Mouse (Mus musculus): Measurements from ENCODE around the gene Tmem176a.

Gene Tmem176a

DNA sequence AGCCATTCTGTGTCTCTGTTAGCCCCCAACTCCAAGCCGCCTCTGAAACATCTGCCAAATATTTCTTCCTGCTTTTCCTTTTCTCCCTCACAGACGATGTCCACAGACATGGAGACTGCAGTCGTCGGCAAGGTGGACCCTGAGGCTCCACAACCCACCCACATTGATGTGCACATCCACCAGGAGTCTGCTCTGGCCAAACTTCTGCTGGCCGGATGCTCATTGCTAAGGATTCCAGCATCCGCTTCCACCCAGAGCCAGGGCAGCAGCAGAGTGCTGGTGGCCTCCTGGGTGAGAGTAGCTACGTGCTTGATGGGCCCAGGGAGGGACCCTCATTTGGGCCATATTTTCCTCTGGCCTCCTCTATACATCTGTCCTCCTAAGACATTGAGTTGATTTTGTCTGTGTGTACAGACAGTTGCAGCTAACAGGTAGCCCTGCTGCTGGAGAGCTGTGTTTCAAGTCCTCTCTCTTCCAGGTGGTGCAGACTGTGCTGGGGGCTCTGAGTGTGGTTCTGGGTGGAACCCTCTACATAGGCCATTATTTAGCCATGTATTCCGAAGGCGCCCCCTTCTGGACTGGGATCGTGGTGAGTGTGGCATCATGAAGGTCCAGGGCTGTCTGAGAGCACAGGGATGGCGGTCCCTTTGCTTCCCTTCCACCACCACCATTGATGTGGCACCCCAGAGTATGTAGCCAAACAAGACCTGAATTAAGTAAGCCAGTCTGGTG lies 1.6 kb downstream of the Tmem176a start:
- in situ Hi-C loops (cut with MboI, MseI) = no loop called here

GRCm38 (mm10) chr6:48845086-48845485 lies 4.4 kb downstream of the Tmem176a start:
- in situ Hi-C loops (cut with MboI, MseI) = no loop called here

DNA sequence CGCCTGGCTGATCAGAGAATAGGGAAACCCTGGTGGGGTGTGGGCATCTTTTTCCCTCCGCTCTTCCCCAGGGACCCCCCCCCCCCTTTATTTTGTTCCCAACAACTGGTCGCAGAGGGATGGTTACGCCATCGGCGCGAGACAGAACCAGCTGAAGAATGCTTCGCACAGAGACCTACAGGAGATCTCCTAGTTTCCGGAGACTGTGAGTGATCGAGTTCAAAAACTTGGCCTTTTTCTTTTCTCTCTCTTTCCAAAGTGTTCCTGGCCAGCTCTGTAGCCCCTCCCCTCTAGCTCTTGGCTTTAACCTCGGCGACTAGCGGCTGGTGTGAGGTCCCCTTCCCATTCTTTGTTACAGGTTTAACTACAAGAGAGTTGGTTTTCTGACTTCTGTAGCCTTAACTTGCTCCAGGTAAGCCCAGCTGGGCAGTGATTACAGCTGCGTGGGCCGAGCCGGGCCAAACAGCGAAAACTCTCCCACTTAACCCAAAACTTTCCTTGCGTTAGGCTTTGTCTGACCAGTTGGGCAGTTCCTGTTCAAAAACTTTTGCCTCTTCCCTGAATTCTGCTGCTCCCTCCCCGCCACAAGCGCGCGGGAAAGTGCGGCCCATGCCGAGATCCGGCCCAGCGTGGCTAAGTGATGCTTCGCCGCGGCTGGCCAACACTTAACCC lies 11.2 kb downstream of the Tmem176a start:
- in situ Hi-C loops (cut with MboI, MseI) = loop anchor here in 1 of 2 experiments (25.0 kb wide), 1 partner anchor 1190 kb away; no protein-coding TSS in a partner anchor

DNA sequence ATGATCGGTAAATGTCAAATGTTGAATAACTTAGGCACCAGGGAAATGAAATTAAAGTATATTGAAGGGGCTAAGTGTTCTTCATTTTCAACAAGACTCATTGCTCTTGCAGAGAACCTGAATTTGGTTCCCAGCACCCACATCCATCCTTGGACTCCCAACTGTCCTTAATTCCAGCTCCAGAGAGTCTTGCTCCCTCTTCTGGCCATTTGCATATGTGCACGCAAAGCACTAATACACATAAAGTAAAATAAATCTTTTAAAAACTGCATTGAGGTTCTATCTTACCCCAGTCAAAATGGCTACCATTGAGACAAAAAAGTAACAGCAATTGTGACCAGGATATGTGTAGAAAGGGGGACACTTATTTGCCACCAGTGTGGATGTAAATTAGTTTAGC lies 13.4 kb downstream of the Tmem176a start:
- in situ Hi-C loops (cut with MboI, MseI) = loop anchor here in 1 of 2 experiments (25.0 kb wide), 1 partner anchor 1192 kb away; no protein-coding TSS in a partner anchor

- in situ Hi-C loops (cut with MboI, MseI) = loop anchor here in 1 of 2 experiments (25.0 kb wide), 1 partner anchor 1195 kb away; no protein-coding TSS in a partner anchor
These were observed 17.0 kb downstream of the Tmem176a start for GRCm38 (mm10) chr6:48857613-48858302.

DNA sequence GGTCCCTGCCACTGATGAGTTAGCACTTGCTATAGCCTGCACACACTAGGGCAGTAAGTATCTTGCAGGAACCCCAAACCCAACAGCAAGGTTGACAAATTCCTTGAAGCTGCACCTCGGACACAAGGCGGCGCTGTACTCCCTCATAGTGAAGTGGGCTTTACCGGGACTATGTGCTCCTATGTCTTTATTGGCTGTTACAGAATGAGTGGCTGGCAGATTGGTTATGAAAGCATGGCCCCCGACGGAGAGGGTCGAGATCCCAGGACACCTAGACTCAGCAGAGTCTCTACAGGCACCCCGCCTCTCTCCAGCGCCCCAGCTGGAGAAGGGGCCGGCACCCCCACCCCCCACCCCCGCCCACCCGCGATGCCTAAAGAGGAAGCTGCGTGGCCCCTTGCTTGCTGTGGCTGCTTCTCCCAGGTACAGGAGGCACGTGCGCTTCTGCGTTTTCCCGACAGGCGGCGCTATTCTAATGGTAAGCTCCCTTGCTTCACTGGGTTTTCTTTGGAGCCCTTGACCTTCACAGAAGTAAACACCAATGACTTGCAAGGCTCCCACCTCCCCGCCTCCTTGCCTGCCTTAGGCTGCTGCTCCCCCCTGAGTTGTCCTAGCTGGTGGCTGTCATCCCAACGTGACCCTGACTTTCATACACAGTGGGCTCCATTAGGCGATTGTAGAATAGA lies 19.6 kb downstream of the Tmem176a start:
- in situ Hi-C loops (cut with MboI, MseI) = loop anchor here (5.0 to 25.0 kb wide), 3 partner anchors 47 to 1198 kb away; no protein-coding TSS in a partner anchor

DNA sequence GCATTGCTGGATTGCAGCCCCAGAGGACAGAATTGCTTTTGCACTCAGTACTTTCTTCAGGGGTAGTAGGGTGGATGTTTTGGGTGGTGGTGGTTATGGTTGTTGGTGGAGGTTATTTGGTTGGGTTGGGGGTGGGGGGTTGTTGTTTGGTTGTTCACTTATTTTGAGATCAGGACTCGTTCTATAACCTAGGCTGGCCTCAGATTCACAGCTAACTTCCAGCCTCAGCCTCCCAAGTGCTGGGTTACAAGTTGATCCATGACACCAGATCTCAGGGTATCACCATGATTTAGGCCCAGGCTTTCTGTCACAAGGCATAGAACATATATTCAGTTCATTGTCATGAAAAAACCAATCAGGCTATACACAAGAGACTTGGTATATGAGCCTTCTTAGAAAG lies 20.1 kb downstream of the Tmem176a start:
- in situ Hi-C loops (cut with MboI, MseI) = loop anchor here (5.0 to 25.0 kb wide), 3 partner anchors 46 to 1199 kb away; no protein-coding TSS in a partner anchor

GRCm38 (mm10) chr6:48861616-48862280 lies 21.0 kb downstream of the Tmem176a start:
- in situ Hi-C loops (cut with MboI, MseI) = loop anchor here (5.0 to 25.0 kb wide), 3 partner anchors 46 to 1199 kb away; no protein-coding TSS in a partner anchor

- in situ Hi-C loops (cut with MboI, MseI) = loop anchor here (5.0 to 25.0 kb wide), 3 partner anchors 44 to 1201 kb away; no protein-coding TSS in a partner anchor
These were observed 22.1 kb downstream of the Tmem176a start for GRCm38 (mm10) chr6:48862816-48863215.

DNA sequence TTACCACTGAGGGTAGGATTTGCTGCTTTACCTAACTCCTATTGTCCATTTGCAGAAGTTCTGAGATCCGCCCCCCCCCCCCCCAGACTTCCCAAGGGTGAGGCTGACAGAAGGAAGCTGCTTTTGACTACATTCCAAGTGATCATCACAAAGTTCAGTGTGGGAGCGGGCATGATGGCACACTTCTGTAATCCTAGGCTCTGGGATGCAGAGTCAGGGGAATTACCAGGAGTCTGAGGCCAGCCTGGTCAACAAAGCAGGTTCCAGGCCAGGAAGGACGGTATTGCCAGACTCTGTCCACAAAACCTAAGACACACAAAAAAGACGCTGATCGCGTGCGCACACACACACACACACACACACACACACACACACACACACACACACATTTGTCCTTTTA lies 22.8 kb downstream of the Tmem176a start:
- in situ Hi-C loops (cut with MboI, MseI) = loop anchor here (5.0 to 25.0 kb wide), 3 partner anchors 44 to 1201 kb away; no protein-coding TSS in a partner anchor

GRCm38 (mm10) chr6:48864181-48864580 lies 23.5 kb downstream of the Tmem176a start:
- in situ Hi-C loops (cut with MboI, MseI) = loop anchor here (5.0 to 25.0 kb wide), 3 partner anchors 43 to 1202 kb away; no protein-coding TSS in a partner anchor

DNA sequence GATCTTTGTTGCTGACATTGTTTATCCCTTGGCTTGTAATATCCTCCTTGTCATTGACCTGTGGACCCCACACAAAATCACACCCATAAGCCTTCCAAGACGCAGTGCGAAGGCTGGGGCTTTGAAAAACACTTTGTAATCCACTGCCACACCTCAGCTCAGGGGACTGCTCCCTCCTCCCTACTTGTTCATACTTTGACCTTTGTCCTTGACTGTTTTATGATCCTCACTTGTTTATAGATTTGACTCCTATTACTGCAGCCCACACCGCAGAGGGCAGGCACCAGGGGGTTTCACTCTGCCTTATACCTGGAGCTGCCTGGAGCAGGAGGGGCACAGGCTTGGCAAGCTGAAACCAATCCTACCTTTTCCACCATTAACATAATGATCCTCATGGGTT lies 24.0 kb downstream of the Tmem176a start:
- in situ Hi-C loops (cut with MboI, MseI) = loop anchor here (5.0 to 25.0 kb wide), 3 partner anchors 43 to 1202 kb away; no protein-coding TSS in a partner anchor

DNA sequence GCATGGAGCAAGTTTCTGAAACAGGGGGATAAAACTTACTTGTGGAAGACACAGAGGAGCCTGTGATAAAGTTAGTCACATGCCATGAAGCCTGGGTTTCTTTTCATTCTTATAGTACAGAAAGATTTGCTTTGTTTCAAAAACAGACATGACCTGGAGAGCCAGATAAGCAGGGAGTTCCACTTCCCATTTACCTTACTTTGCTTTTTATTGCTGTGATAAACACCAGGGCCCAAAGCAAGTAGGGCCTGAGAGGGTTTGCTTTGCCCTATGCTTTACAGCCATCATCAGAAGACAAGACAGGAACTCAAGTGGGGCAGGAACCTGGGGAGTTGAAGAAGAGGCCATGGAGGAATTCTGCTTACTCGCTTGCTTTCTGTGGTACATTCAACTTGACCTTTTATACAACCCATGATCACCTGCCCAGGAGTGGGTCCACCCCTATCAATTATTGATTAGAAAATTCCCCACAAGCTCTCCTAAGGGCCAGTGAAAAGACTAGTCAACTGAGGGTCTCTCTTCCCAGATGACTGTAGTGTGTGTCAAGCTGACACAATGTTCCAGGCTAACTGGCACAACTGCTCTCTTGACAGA lies 24.5 kb downstream of the Tmem176a start:
- in situ Hi-C loops (cut with MboI, MseI) = loop anchor here in 1 of 2 experiments (25.0 kb wide), 1 partner anchor 1203 kb away; no protein-coding TSS in a partner anchor

GRCm38 (mm10) chr6:48866355-48866950 lies 25.7 kb downstream of the Tmem176a start:
- in situ Hi-C loops (cut with MboI, MseI) = loop anchor here in 1 of 2 experiments (25.0 kb wide), 1 partner anchor 1204 kb away; no protein-coding TSS in a partner anchor

GRCm38 (mm10) chr6:48867158-48867557 lies 26.4 kb downstream of the Tmem176a start:
- in situ Hi-C loops (cut with MboI, MseI) = loop anchor here in 1 of 2 experiments (25.0 kb wide), 1 partner anchor 1205 kb away; no protein-coding TSS in a partner anchor

GRCm38 (mm10) chr6:48869774-48870173 lies 29.1 kb downstream of the Tmem176a start:
- in situ Hi-C loops (cut with MboI, MseI) = loop anchor here in 1 of 2 experiments (25.0 kb wide), 1 partner anchor 1207 kb away; no protein-coding TSS in a partner anchor

DNA sequence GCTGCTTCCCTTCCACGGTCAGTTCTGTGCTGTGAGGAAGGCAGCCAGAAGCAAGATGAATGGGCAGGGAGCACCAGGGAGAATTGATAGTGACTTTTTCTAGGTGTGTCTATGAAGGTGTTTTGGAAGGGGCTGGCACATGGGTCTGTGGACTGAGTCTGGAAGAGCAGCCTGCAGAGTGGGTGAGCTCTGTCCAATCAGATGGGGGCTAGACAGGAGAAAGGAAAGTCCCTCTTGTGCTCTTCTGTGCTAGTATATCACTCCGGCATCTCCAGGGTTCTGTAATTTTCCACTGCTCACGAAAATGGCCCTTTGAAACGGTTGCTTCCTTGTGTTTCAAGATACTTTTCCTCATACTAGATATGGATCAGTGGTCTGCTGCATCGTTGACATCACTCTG lies 31.9 kb downstream of the Tmem176a start, which contains the start of gene Aoc1:
Gene Aoc1 (plus strand): TSS at position 301 of the 400 bp plus-strand sequence.
- in situ Hi-C loops (cut with MboI, MseI) = loop anchor here in 1 of 2 experiments (25.0 kb wide), 1 partner anchor 1210 kb away; no protein-coding TSS in a partner anchor

DNA sequence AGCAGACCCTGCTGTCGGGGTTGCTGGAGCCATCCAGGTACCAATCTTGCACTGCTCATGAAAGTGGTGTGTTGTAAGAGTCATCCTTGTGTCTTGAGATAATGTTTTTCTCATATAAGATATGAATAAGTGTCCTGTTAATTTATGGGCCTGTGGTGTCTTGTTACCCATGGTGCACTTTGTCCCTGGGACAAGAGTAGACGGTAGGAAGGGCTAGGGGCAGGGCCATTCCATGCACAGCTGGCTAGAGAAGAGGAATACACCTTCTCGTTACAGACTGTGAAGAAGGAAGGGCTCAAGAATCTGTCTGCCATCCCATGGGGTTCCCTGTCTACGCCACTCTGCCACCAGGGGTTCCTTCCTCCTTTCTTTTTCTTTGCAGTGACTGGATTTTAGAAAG lies 33.9 kb downstream of the Tmem176a start:
- in situ Hi-C loops (cut with MboI, MseI) = loop anchor here in 1 of 2 experiments (25.0 kb wide), 1 partner anchor 1212 kb away; no protein-coding TSS in a partner anchor

DNA sequence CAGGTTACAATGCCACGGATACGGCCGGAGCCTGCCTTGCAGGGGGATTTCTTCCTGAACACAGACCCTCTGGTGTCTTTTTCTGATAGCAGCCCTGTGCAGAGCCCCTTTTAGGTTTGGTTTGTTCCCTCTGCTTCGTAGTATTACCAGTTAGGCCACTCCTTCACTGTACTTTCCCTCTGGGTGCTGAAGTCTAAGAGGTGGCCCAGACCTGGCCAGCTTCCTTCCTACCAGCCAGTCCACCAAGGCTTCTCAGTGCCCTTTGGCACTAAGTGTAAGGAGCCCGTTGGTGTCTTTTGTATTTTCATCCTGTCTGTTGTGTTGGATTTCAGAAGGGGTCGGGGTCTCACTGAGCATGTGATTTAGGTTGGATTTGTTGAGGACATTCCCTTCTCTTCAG lies 34.8 kb downstream of the Tmem176a start:
- in situ Hi-C loops (cut with MboI, MseI) = no loop called here
